Mouse (Mus musculus): ENCODE results near the gene Stxbp3. TPM values are rescaled to one million over a fixed set of nuclear protein-coding genes. Genes with fewer than 3 reads are reported as not detected.

Gene Stxbp3
- total RNA-seq (2023), result 10 to 100 TPM; 87.4 to 96.6 TPM

DNA sequence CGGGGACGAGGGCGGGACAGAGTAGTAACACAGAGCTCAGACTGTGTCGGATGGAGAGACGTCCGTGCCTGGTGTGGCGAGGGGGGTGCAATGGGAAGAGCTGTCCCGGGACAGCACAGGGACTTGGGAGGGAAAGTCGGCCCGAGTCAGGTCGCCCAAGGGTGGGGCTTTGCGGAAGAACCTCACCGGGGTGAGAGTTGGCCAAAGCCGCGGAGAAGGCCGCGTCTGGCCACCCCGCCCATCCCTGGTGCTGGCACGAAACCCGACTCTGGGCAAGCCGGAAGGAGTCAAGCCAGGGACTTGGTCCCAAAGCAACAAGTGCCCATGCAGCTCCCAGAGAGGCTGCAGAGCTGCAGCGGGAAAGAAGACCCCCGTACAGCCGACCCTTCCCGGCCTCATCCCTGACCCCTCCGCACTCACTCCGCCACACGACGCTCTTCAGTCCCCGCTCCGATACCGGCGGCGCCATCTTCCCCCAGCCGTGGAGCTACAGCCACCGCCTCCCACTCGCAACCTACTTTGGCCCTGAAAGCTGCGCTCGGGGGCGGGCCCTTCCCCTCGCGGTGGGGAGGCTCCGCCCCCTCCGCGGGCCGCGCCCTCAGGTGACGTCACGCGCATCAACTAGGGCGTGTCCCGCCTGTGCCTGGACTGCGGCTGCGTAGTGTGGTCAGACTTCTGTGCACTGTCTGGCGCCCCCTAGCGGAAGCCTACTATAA lies at the start of gene Stxbp3:
Gene Stxbp3, minus strand, starts transcription at position 527 of the 716 bp plus-strand sequence.

DNA sequence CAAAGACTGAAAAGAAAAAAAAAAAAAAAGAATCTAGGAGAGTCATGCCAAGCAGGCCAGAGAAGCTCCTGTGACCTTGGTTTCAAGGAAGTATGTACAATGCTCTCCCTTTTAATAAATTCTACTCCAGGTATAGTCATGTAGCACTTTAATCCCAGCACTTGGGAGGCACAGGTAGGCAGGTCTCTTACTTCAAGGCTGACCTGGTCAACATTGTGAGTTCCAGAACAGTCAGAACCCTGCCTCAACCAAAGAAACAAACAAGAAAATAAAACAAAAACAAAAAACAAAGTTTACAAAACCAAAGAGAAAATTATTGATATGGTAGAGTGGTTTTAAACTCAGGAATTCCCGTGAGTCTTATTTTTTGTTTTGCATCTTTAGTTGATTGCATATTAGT lies 49.6 kb upstream of the Stxbp3 start, which contains the start of gene Fndc7:
Gene Fndc7, minus strand, starts transcription at position 101 of the 400 bp plus-strand sequence.

Other genes starting within 250 kb of the Stxbp3 start
- 10 to 100 TPM in 1 of 2 experiments, 1 to 10 TPM in 1; 8.2 to 18.8 TPM for gene Wdr47, start 249.2 kb downstream of the Stxbp3 start, total RNA-seq (2023)
- gene Clcc1, start 186.6 kb downstream of the Stxbp3 start, total RNA-seq (2023), result 10 to 100 TPM; 32.7 to 36.7 TPM
- 10 to 100 TPM in 1 of 2 experiments, 1 to 10 TPM in 1; 5.6 to 12.1 TPM for gene Gpsm2, start 118.2 kb downstream of the Stxbp3 start, total RNA-seq (2023)
- gene Aknad1, start 100.9 kb downstream of the Stxbp3 start, total RNA-seq (2023), result not detected
- 1 to 10 TPM; 2.8 to 3.4 TPM for gene Fndc7, start 49.5 kb upstream of the Stxbp3 start, total RNA-seq (2023)
- gene Prpf38b, start 71.2 kb upstream of the Stxbp3 start, total RNA-seq (2023), result 100 to 1,000 TPM; 173 to 193 TPM
- gene Henmt1, start 99.3 kb upstream of the Stxbp3 start, total RNA-seq (2023), result not detected
- not detected for gene Gm9857, start 99.9 kb upstream of the Stxbp3 start, total RNA-seq (2023)
- 10 to 100 TPM; 56.5 to 58.1 TPM for gene Fam102b, start 187.1 kb upstream of the Stxbp3 start, total RNA-seq (2023)
- gene Slc25a54, start 239.9 kb upstream of the Stxbp3 start, total RNA-seq (2023), result not detected